Mouse (Mus musculus): ENCODE data around the gene Tes3-ps. TPM values are rescaled to one million over a fixed set of nuclear protein-coding genes. Genes with fewer than 3 reads are reported as not detected.

Gene Tes3-ps
- total and polyA plus RNA-seq, 3 experiments: 0.31 to 0.68 TPM; not detected in 1

GRCm38 (mm10) chr13:49478851-49479374 is 14.2 kb upstream of the Tes3-ps start:
- H3K27me3 ChIP-seq (ENCODE audit: control insufficient read depth in 1 of 2, insufficient read depth in 2 of 2, low read length in 2 of 2): no peaks in the 10 kb centered on the region
- no peaks in the 10 kb centered on the region for H3K36me3 ChIP-seq (ENCODE audit: control insufficient read depth in 1 of 2, insufficient read depth in 2 of 2, low read length in 2 of 2)
- no peak overlapping the region for H3K9ac ChIP-seq (ENCODE audit: control insufficient read depth, low read depth, low read length, poor library complexity, severe bottlenecking)
- no peaks in the 10 kb centered on the region for H3K79me2 ChIP-seq (ENCODE audit: control insufficient read depth, insufficient read depth, low read length, poor library complexity)
- H3K4me1 ChIP-seq (ENCODE audit: control insufficient read depth in 1 of 2, insufficient read depth in 2 of 2, low read length in 2 of 2): no peaks in the 10 kb centered on the region
- TF ChIP-seq POLR2AphosphoS5 (IDR thresholded peaks at IDR 0.05; ENCODE audit: borderline replicate concordance, low read depth, low read length) (no peak), CHD2 (IDR thresholded peaks at IDR 0.05; ENCODE audit: low read length) (no peak), TBP (IDR thresholded peaks at IDR 0.05; ENCODE audit: low read depth, low read length) (no peak)
- H3K9me3 ChIP-seq (replicated peaks; ENCODE audit: insufficient read depth, low read length): no peaks in the 10 kb centered on the region
- H3K4me3 ChIP-seq (ENCODE audit: control insufficient read depth in 1 of 2, insufficient read depth in 1 of 2, low read depth in 2 of 2, low read length in 2 of 2): no peak overlapping the region
- no peak for DNase-seq (ENCODE audit: low read depth, low spot score)
- no peak overlapping the region for H3K27ac ChIP-seq (ENCODE audit: control insufficient read depth, low read depth, low read length)

GRCm38 (mm10) chr13:49479399-49479798 is 13.7 kb upstream of the Tes3-ps start:
- TF ChIP-seq USF1 (IDR thresholded peaks at IDR 0.05; ENCODE audit: low read depth, low read length): no peak
- no peak for TF ChIP-seq TBP (IDR thresholded peaks at IDR 0.05; ENCODE audit: low read depth, low read length)
- no peak for TF ChIP-seq MAZ (IDR thresholded peaks at IDR 0.05; ENCODE audit: low read depth, low read length)
- no peak for TF ChIP-seq MAFK (IDR thresholded peaks at IDR 0.05; ENCODE audit: borderline replicate concordance, low read depth, low read length)
- no peak for TF ChIP-seq CHD2 (IDR thresholded peaks at IDR 0.05; ENCODE audit: low read length)
- no peak for TF ChIP-seq NRF1 (IDR thresholded peaks at IDR 0.05; ENCODE audit: insufficient read depth, low read depth, low read length, poor library complexity, severe bottlenecking)
- TF ChIP-seq E2F4 (IDR thresholded peaks at IDR 0.05; ENCODE audit: borderline replicate concordance, low read depth, low read length): no peak
- TF ChIP-seq TAL1 (IDR thresholded peaks at IDR 0.05; ENCODE audit: low read length): no peak
- no peak for TF ChIP-seq NELFE (IDR thresholded peaks at IDR 0.05; ENCODE audit: low read depth, low read length)
- TF ChIP-seq POLR2A (IDR thresholded peaks at IDR 0.05; ENCODE audit: control insufficient read depth in 1 of 2, insufficient read depth in 1 of 2, low read depth in 1 of 2, low read length in 2 of 2, poor library complexity in 1 of 2): no peak
- no peak for TF ChIP-seq GATA1 (IDR thresholded peaks at IDR 0.05; ENCODE audit: low read depth, low read length)
- Histone ChIP-seq H3K4me3 (ENCODE audit: control insufficient read depth in 1 of 2, insufficient read depth in 1 of 2, low read depth in 2 of 2, low read length in 2 of 2) (no peak overlapping the region), H3K36me3 (ENCODE audit: control insufficient read depth in 1 of 2, insufficient read depth in 2 of 2, low read length in 2 of 2) (no peaks in the 10 kb centered on the region), H3K9ac (ENCODE audit: control insufficient read depth, low read depth, low read length, poor library complexity, severe bottlenecking) (no peak overlapping the region), H3K9me3 (replicated peaks; ENCODE audit: insufficient read depth, low read length) (no peaks in the 10 kb centered on the region), H3K4me1 (ENCODE audit: control insufficient read depth in 1 of 2, insufficient read depth in 2 of 2, low read length in 2 of 2) (no peaks in the 10 kb centered on the region), H3K27me3 (ENCODE audit: control insufficient read depth in 1 of 2, insufficient read depth in 2 of 2, low read length in 2 of 2) (no peaks in the 10 kb centered on the region), H3K27ac (ENCODE audit: control insufficient read depth, low read depth, low read length) (no peak overlapping the region), H3K79me2 (ENCODE audit: control insufficient read depth, insufficient read depth, low read length, poor library complexity) (no peaks in the 10 kb centered on the region)
- DNase-seq (ENCODE audit: low read depth, low spot score): no peak

GRCm38 (mm10) chr13:49480057-49480456 is 13.1 kb upstream of the Tes3-ps start:
- Histone ChIP-seq H3K79me2 (ENCODE audit: control insufficient read depth, insufficient read depth, low read length, poor library complexity) (no peaks in the 10 kb centered on the region), H3K4me3 (ENCODE audit: control insufficient read depth in 1 of 2, insufficient read depth in 1 of 2, low read depth in 2 of 2, low read length in 2 of 2) (no peak overlapping the region), H3K9ac (ENCODE audit: control insufficient read depth, low read depth, low read length, poor library complexity, severe bottlenecking) (no peak overlapping the region), H3K27ac (ENCODE audit: control insufficient read depth, low read depth, low read length) (no peak overlapping the region), H3K9me3 (replicated peaks; ENCODE audit: insufficient read depth, low read length) (no peaks in the 10 kb centered on the region), H3K27me3 (ENCODE audit: control insufficient read depth in 1 of 2, insufficient read depth in 2 of 2, low read length in 2 of 2) (no peaks in the 10 kb centered on the region), H3K4me1 (ENCODE audit: control insufficient read depth in 1 of 2, insufficient read depth in 2 of 2, low read length in 2 of 2) (no peaks in the 10 kb centered on the region), H3K36me3 (ENCODE audit: control insufficient read depth in 1 of 2, insufficient read depth in 2 of 2, low read length in 2 of 2) (no peaks in the 10 kb centered on the region)
- DNase-seq (ENCODE audit: low read depth, low spot score): no peak
- TF ChIP-seq TAL1 (IDR thresholded peaks at IDR 0.05; ENCODE audit: low read length): no peak
- TF ChIP-seq MAZ (IDR thresholded peaks at IDR 0.05; ENCODE audit: low read depth, low read length): no peak
- no peak for TF ChIP-seq SMC3 (IDR thresholded peaks at IDR 0.05; ENCODE audit: low read depth, low read length)
- TF ChIP-seq GABPA (IDR thresholded peaks at IDR 0.05; ENCODE audit: low read depth, low read length): no peak
